Mouse (Mus musculus): Measurements from ENCODE around the gene Rpa1.
"Not testable (repeated sequence)": the region's sequence is repeated elsewhere in the genome, so short reads cannot be mapped to it uniquely, and the experiment has no call there.

Gene Rpa1

GRCm38 (mm10) chr11:75348199-75348889 lies at the start of gene Rpa1, which contains the start of gene Smyd4:
TSS of gene Rpa1 (minus strand) at chr11:75348324.
TSS of gene Smyd4 (plus strand) at chr11:75348433.
- DNase-seq (ENCODE audit: low spot score), result peak; percentile 95

DNA sequence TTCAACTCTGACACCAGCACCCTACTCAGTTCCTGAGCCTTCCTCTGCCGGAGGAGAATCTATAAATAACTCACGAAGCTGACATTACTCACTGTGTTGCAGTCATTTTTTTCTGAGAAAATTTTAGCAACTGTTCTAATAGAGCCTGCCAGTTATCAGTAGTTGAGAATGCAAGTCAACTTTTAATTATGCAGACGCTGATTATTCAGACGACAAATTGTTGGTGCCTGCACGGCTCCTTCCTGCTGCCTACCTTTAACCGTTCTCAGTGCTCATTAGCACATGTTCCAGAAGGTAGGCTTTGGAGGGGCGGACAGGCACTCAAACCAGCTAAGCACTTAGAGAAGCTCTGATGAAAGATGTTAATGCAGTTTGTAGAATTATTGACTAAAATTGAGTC lies 49.3 kb upstream of the Rpa1 start:
- no peak for DNase-seq (ENCODE audit: low spot score)

- DNase-seq (ENCODE audit: low spot score), result no peak
Measured at GRCm38 (mm10) chr11:75395611-75396010, 47.5 kb upstream of the Rpa1 start.

DNA sequence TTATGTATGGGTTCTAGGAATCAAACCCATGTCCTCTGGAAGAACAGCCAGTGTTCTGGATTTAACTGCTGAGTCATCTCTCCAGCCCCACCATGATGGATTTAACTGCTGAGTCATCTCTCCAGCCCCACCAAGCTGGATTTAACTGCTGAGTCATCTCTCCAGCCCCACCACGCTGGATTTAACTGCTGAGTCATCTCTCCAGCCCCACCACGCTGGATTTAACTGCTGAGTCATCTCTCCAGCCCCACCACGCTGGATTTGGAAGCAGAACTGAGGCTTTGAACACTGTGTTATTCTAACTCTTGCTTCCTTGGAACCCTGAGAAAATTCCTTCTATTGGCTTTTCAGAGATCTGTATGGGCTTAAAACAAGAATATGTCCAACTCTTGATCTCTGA lies 35.4 kb upstream of the Rpa1 start:
- not testable (repeated sequence) for DNase-seq (ENCODE audit: low spot score)

- DNase-seq (ENCODE audit: low spot score), result not testable (repeated sequence)
Measured at GRCm38 (mm10) chr11:75378786-75379185, 30.7 kb upstream of the Rpa1 start.

DNA sequence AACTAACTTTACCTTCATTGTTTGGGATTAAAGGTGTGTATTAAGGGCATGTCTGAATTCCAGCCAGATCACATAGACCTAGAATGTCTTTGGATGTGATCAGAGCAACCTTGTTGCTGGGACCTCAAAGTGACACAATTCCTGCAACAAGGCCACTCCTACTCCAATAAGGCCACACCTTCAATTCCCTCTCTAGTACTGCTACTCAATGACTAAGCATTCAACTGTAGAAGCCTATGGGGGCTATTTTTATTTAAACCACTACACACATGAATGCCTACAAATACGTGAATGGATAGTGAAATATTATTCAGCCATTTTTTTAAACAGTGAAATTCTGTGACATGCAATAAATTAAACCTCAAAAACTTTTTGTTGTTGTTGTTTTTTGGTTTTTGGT lies 29.0 kb upstream of the Rpa1 start:
- DNase-seq (ENCODE audit: low spot score), result no peak

DNA sequence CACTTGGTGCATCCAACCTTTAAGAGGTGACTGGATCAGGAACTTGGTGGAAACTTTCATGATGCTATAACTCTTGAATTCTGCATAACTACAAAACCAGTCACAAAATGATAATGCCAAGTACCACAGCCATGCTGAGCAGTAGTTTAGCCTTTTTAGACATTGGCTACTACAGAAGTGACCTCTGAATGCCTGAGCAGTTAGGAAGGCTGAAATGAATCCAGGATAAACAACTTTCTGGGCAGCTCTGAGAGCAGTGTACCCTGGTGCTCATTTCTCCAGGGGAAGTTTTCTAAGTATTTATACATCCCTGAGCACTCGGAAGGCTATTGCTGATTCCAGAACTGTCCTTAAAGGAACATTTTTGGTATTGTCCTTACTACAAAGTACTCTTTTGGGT lies 7.4 kb upstream of the Rpa1 start:
- no peak for DNase-seq (ENCODE audit: low spot score)

- no peak for DNase-seq (ENCODE audit: low spot score)
Measured at GRCm38 (mm10) chr11:75351225-75351624, 3.1 kb upstream of the Rpa1 start.

DNA sequence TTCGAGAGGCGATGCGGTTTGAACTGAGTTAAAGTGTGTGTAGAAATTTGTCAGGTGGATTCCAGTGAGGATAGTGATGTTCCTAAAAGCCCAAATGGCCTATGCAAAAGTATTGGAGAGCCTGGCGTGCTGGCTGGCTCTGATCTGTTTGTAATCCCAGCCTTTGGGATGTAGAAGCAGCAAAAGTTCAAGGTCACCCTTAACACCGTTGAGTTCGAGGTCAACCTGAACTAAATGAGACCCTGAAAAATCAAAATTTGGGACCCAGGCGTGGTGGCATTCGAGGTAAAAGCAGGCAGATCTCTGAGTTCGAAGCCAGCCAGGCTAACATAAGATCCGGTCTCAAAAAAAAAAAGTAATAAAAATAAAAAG lies 752 bp upstream of the Rpa1 start:
- DNase-seq (ENCODE audit: low spot score), result no peak

DNA sequence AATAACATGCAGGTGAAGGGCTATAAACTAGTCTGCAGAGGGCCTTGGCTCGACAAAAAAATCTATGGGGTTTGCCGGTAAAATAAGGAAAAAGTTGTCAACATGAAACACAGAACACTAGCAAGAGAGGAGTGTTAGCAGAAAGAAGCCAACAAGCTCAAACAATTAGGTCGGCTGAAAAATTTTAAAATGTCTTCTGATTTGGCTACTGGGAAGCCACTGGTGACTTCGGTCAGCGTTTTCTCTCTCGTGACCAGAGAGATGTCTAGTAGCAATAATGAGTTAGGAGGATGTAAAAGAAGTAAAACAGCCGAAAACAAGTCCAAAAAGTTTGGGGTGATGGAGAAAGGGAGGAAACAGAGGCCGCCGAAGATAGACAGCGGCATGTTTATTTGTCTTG lies 528 bp downstream of the Rpa1 start:
- no peak for DNase-seq (ENCODE audit: low spot score)

DNA sequence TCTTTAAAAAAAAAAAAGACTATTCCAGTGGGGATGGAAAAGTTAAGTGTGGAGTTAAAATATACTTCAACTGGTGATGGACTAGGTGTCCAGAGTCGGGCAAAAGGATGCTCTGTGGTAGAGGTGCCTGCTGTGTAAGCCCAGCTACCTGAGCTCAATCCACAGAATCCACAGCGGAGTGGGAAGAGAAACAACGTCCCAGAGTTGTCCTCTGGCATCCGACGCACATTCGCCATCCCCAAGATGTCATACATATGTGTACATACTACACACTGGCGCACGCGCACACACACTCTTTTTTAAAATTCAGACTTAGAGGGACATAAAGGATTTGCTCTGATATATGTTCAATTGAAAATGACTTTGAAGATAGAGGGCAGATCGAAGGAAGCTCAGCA lies 937 bp downstream of the Rpa1 start:
- DNase-seq (ENCODE audit: low spot score), result no peak

- DNase-seq (ENCODE audit: low spot score), result no peak
Measured at GRCm38 (mm10) chr11:75346556-75347187, 1.5 kb downstream of the Rpa1 start.

DNA sequence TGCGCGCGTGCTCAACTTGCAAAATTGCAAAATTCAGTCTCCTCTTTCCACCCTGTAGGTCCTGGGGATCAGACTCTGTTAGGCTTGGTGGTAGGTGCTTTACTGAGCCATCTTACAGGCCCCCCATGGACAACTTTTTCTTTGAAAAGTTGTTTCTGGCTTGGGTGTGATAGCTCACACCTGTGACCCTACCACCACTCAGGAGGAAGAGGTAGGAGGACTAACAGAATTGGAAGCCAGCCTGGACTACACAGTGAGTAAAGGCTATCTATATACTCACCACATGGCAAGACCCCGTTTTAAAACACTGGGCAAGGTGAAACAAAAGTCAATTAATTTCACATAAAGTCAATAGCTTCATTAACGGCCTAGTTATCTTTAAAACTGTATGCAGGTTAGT lies 3.4 kb downstream of the Rpa1 start:
- DNase-seq (ENCODE audit: low spot score), result no peak

DNA sequence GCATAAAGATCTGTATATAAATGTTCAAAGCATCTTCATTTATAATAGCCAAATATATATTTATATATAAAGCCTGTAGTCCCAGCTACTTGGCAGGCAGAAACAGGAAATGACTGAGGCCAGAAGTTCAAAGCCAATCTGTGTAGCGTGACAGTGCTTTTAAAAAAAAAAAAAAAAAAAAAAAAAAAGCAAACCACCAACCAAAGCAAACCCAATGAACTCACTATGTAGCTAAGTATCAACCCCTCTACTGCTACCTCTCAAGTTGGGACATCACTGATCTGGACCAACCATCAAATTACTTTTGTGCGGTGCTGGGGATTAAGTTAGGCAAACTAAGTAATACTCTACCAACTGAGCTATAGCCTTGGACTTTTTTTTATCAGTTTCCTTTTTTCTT lies 4.0 kb downstream of the Rpa1 start:
- no peak for DNase-seq (ENCODE audit: low spot score)

DNA sequence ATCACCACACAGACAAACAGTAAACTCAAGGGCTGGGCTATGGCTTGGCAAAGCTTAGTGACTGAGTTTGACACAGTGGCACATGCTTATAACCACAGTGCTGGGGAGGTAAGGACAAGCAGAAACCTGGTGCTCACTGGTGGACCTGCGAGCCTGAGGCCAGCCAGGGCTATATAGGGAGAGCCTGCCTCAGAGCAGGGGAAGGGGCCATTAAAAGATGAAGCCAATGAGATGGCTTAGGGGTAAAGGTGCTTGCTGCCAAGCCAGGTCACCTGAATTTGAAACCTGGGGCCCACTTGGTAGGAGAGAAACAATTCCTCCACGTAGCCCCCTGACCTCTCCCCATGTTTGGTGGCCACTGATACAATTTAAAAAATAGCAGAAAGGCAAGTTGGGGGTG lies 5.0 kb downstream of the Rpa1 start:
- DNase-seq (ENCODE audit: low spot score), result no peak

DNA sequence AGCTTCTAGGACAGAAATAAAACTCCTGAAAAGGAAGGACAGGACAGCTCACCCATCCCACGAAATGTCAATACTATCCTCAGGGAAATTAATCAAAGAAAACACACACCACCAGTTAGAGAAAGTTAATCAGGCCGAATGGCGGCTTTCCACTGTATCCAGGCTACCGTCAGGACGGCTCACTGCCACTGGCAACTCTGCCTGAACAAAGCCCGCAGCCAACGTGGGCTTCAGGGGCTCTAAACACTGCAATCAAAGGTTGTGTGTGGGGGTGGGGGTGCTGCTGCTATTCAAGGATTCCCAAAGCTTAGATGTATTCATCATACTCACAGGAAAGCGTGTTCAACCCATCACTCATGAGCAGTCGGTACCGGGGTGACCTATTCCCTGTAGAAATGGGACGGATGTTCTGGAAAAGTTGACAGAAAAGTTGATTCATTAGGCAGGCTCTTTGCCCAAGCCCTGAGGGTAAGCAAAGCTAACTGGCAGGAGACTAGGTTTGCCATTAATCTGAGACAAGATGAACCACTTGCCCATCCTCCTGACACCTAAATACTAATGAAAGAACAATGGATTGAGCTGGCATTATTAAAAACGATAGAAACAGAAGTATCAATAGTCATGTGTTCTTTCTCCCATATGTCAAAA lies 7.3 kb downstream of the Rpa1 start:
- no peak for DNase-seq (ENCODE audit: low spot score)

- DNase-seq (ENCODE audit: low spot score), result no peak
Measured at GRCm38 (mm10) chr11:75340076-75340475, 8.0 kb downstream of the Rpa1 start.

DNA sequence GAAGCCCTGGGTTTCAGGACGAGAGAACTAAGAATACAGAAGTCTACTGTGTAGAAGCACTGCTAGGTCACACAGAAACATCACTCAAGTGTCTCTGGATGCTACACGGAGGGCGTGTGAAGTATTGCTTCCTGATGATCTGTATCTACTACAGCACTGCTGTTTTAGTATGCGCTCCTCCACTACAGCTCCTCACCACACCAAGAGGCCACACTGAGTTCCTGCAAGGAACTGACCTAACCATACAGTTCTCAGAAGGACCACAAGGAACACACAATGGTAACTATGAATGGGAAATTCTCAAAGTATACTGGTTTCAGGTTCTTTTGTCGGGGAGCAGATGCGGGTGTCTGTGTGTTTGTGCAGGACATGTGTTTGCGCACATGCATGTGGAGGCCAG lies 10.9 kb downstream of the Rpa1 start:
- DNase-seq (ENCODE audit: low spot score), result no peak

DNA sequence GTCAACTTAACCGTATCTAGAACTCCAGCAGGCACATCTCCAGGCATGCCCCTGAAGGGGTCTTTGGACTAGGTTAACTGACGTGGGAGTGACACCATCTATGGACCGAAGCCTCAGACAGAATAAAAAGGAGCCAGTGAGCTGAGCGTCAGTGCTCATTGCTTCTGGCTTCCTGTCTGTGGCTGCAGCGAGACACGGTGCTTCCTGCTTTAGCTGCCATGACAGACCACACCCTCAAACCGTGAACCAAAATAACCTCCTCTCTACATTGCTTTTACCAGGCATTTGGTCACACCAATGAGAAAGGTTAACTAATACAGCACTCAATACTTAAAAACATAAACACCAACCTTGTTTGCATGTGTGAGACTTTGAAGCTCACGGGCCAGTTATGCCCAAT lies 11.4 kb downstream of the Rpa1 start:
- DNase-seq (ENCODE audit: low spot score), result no peak

GRCm38 (mm10) chr11:75325969-75326311 lies 22.2 kb downstream of the Rpa1 start:
- no peak for DNase-seq (ENCODE audit: low spot score)

- peak; percentile 63 for DNase-seq (ENCODE audit: low spot score)
Measured at GRCm38 (mm10) chr11:75325116-75325968, 22.8 kb downstream of the Rpa1 start.

- no peak for DNase-seq (ENCODE audit: low spot score)
Measured at GRCm38 (mm10) chr11:75324433-75324832, 23.7 kb downstream of the Rpa1 start.

DNA sequence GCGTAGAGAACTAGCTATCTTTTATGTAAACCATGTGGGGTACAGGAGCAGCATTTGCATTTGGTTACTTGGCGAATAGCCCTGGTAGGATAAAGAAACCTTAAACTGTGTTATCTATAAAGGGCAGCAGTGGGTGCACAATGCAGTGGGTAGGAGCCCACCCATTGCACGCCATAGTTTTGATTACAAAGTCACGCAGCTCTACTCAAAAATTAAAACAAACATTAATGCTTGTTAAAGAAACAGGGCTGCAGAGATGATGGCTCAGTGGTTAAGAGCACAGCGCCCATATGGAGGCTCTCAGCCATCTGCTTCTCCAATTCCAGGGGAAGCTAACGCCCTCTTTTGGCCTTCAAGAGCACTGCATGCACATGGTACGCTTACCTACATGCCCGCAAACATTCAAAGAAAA lies 24.8 kb downstream of the Rpa1 start:
- no peak for DNase-seq (ENCODE audit: low spot score)

Measured in MN1 (cell line).